22 mouse cellular contexts compared by ENCODE assay signal in genomic region chr13:36129360-36130054, GRCm38 (mm10). TPM values are rescaled to one million over a fixed set of nuclear protein-coding genes. Genes with fewer than 3 reads are reported as not detected.
DNase-seq lines count a peak whose midpoint lies in the region; ATAC-seq and TF ChIP-seq lines count a peak whose summit lies in the region.
"Had no signal": no experiment of that assay in that cellular context is flagged by ENCODE, and none has a peak within 500 bp of the region (broad histone marks: within the 10 kb centered on the region; RNA-seq: fewer than 3 reads in every experiment).

No protein-coding gene starts in this region.

- H3K27ac ChIP-seq in forebrain, embryonic 14.5 days (ENCODE audit: low read depth, low read length): no peak overlapping the region
- H3K27ac ChIP-seq in forebrain, embryonic 11.5 days (ENCODE audit: low read depth, low read length): no peak overlapping the region
- H3K27ac ChIP-seq in layer of hippocampus, adult 2 months: peak overlapping the region; percentile 75
- no peak overlapping the region for H3K27ac ChIP-seq in heart, embryonic 10.5 days
- H3K27ac ChIP-seq: embryonic facial prominence, embryonic 15.5 days; hindbrain, embryonic 12.5 days; limb, embryonic 12.5 days; liver, embryonic 13.5 days; lung, embryonic 15.5 days had no signal

- H3K9me3 ChIP-seq in forebrain, embryonic 14.5 days (replicated peaks; ENCODE audit: control insufficient read depth, low read length): no peaks in the 10 kb centered on the region
- no peaks in the 10 kb centered on the region for H3K9me3 ChIP-seq in forebrain, embryonic 11.5 days (ENCODE audit: control insufficient read depth, low read length)
- no peaks in the 10 kb centered on the region for H3K9me3 ChIP-seq in heart, embryonic 10.5 days
- H3K9me3 ChIP-seq: embryonic facial prominence, embryonic 15.5 days; hindbrain, embryonic 12.5 days; liver, embryonic 13.5 days; lung, embryonic 15.5 days had no signal

- H3K4me3 ChIP-seq in forebrain, embryonic 14.5 days (ENCODE audit: low read depth, low read length): no peak overlapping the region
- H3K4me3 ChIP-seq in forebrain, embryonic 11.5 days (ENCODE audit: low read depth, low read length): no peak overlapping the region
- no peak overlapping the region for H3K4me3 ChIP-seq in layer of hippocampus, adult 2 months
- no peak overlapping the region for H3K4me3 ChIP-seq in heart, embryonic 10.5 days
- H3K4me3 ChIP-seq: embryonic facial prominence, embryonic 15.5 days; hindbrain, embryonic 12.5 days; limb, embryonic 12.5 days; liver, embryonic 13.5 days; lung, embryonic 15.5 days had no signal

- H3K4me1 ChIP-seq in forebrain, embryonic 14.5 days (ENCODE audit: control insufficient read depth, insufficient read depth, low read length): no peaks in the 10 kb centered on the region
- no peaks in the 10 kb centered on the region for H3K4me1 ChIP-seq in forebrain, embryonic 11.5 days (replicated peaks; ENCODE audit: control insufficient read depth, insufficient read depth, low read length)
- peaks cover 4% of the 10 kb centered on the region; the same call in 1 of the 2 replicates for H3K4me1 ChIP-seq in heart, embryonic 10.5 days
- H3K4me1 ChIP-seq: embryonic facial prominence, embryonic 15.5 days; hindbrain, embryonic 12.5 days; limb, embryonic 12.5 days; lung, embryonic 15.5 days had no signal

- no peak for ATAC-seq in forebrain, embryonic 14.5 days
- ATAC-seq in forebrain, embryonic 11.5 days (replicated peaks; ENCODE audit: low FRiP score): no peak

- no peak overlapping the region for H3K4me2 ChIP-seq in forebrain, embryonic 14.5 days (ENCODE audit: low read length)
- no peak overlapping the region for H3K4me2 ChIP-seq in forebrain, embryonic 11.5 days (ENCODE audit: low read depth, low read length, severe bottlenecking)
- H3K4me2 ChIP-seq: embryonic facial prominence, embryonic 15.5 days; hindbrain, embryonic 12.5 days; limb, embryonic 12.5 days; liver, embryonic 13.5 days; lung, embryonic 15.5 days had no signal

- H3K9ac ChIP-seq in forebrain, embryonic 14.5 days (ENCODE audit: low read length): no peak overlapping the region
- H3K9ac ChIP-seq in forebrain, embryonic 11.5 days (ENCODE audit: low read length): no peak overlapping the region
- H3K9ac ChIP-seq: embryonic facial prominence, embryonic 15.5 days; hindbrain, embryonic 12.5 days; limb, embryonic 12.5 days; liver, embryonic 13.5 days; lung, embryonic 15.5 days had no signal

- TF ChIP-seq CTCF in layer of hippocampus, adult 2 months (conservative IDR thresholded peaks at IDR 0.05): no peak

- H3K27me3 ChIP-seq in forebrain, embryonic 14.5 days (replicated peaks; ENCODE audit: control insufficient read depth, insufficient read depth, low read length): no peaks in the 10 kb centered on the region
- H3K27me3 ChIP-seq in forebrain, embryonic 11.5 days (ENCODE audit: control insufficient read depth, insufficient read depth, low read length): no peaks in the 10 kb centered on the region
- H3K27me3 ChIP-seq in heart, embryonic 10.5 days (ENCODE audit: insufficient read depth, poor library complexity, severe bottlenecking): no peaks in the 10 kb centered on the region
- H3K27me3 ChIP-seq: embryonic facial prominence, embryonic 15.5 days; hindbrain, embryonic 12.5 days; limb, embryonic 12.5 days; liver, embryonic 13.5 days; lung, embryonic 15.5 days had no signal

- H3K36me3 ChIP-seq in forebrain, embryonic 14.5 days (ENCODE audit: control insufficient read depth, insufficient read depth, low read length): no peaks in the 10 kb centered on the region
- no peaks in the 10 kb centered on the region for H3K36me3 ChIP-seq in forebrain, embryonic 11.5 days (ENCODE audit: control insufficient read depth, insufficient read depth, low read length)
- H3K36me3 ChIP-seq in heart, embryonic 10.5 days: no peaks in the 10 kb centered on the region
- H3K36me3 ChIP-seq: embryonic facial prominence, embryonic 15.5 days; hindbrain, embryonic 12.5 days; limb, embryonic 12.5 days; liver, embryonic 13.5 days; lung, embryonic 15.5 days had no signal

- 52% methylated on average over 2 of the region's 2 CpGs for WGBS in forebrain, embryonic 14.5 days
- WGBS in forebrain, embryonic 11.5 days: 83% methylated on average over 2 of the region's 2 CpGs
- 87% methylated on average over 2 of the region's 2 CpGs for WGBS in heart, embryonic 10.5 days

- DNase-seq in forebrain, embryonic 14.5 days (ENCODE audit: low spot score): peak; percentile 11
- DNase-seq in forebrain, embryonic 11.5 days (ENCODE audit: low spot score): no peak
- peak in 1 of 2 experiments; percentile 25 for DNase-seq in layer of hippocampus, adult 2 months (ENCODE audit: low spot score in 2 of 2)
- no peak for DNase-seq in layer of hippocampus, adult 11-12 months (ENCODE audit: low spot score)
- peak; percentile 67 to 79 for DNase-seq in right cerebral cortex, postnatal 10 days (ENCODE audit: low spot score in 2 of 2)
- no peak for DNase-seq in right cerebral cortex, adult 2 months (ENCODE audit: low spot score in 2 of 2)
- DNase-seq in cerebellum, postnatal 36 days: peak; percentile 28 to 36
- DNase-seq in heart, embryonic 10.5 days (ENCODE audit: low spot score): no peak
- DNase-seq: adrenal gland, adult 8-10 months; B cell, adult 2 months; embryo, embryonic 11 days; gastrocnemius, postnatal 10 days; heart, adult 18-20 months; kidney, adult 18-20 months; kidney, postnatal 14 days; liver, embryonic 13.5 days; right cerebral cortex, postnatal 25 days; thymus, postnatal 14 days had no signal

RNA-seq across cellular contexts. Expression of gene Lyrm4, which starts 12.2 kb away (rescaled TPM):
- polyA plus RNA-seq in forebrain, embryonic 14.5 days (2014; fragmentation: Nextera tagmentation; extraction: Ambion mirVana): 39.0 and 41.3 TPM in 2 replicates
- 23.2 and 25.8 TPM in 2 replicates for polyA plus RNA-seq in forebrain, embryonic 11.5 days (2014; fragmentation: Nextera tagmentation; extraction: Ambion mirVana)
- total RNA-seq in layer of hippocampus, adult 2 months (2021): 10 to 100 TPM; 19.6 to 20.2 TPM
- polyA plus RNA-seq in heart, embryonic 10.5 days (2016; fragmentation: Nextera tagmentation; extraction: Ambion mirVana): 24.5 and 27.3 TPM in 2 replicates

RNA-seq across cellular contexts. Expression of gene Fars2, which starts 12.3 kb away (rescaled TPM):
- polyA plus RNA-seq in forebrain, embryonic 14.5 days (2014; fragmentation: Nextera tagmentation; extraction: Ambion mirVana): 31.1 and 35.5 TPM in 2 replicates
- 29.2 and 31.7 TPM in 2 replicates for polyA plus RNA-seq in forebrain, embryonic 11.5 days (2014; fragmentation: Nextera tagmentation; extraction: Ambion mirVana)
- total RNA-seq in layer of hippocampus, adult 2 months (2021): 10 to 100 TPM; 33.7 to 42.4 TPM
- 35.8 and 46.4 TPM in 2 replicates for polyA plus RNA-seq in heart, embryonic 10.5 days (2016; fragmentation: Nextera tagmentation; extraction: Ambion mirVana)

Comparison
In these comparisons a context has a peak if more than half of its experiments do, and no peak if none do; other contexts are left out.
1. DNase-seq: peak in forebrain, embryonic 14.5 days (single experiment), right cerebral cortex, postnatal 10 days (2 of 2) and cerebellum, postnatal 36 days (2 of 2); none in forebrain, embryonic 11.5 days (single experiment), layer of hippocampus, adult 11-12 months (single experiment), right cerebral cortex, adult 2 months (0 of 2) and heart, embryonic 10.5 days (single experiment).